27 mouse cellular contexts compared by ENCODE assay signal in the genomic region with DNA sequence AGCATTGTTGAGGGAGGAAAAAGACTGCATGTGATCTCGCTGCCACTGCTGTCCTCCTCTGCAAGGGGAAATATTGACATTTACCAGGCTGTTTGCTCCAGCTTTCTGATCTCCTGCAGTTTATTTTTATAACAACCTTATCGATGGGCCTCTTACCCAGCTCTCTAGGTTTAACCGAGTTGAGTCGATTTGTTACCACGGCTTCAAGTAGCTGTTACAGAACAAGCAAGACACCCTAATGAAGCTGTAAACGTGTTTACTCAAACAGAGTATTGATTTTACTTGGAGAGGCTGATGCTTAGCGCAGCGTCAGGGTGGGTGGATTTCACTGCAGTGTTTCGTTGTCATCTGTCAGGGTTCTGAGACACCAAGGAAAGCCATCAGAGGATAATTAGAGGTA. TPM values are rescaled to one million over a fixed set of nuclear protein-coding genes. Genes with fewer than 3 reads are reported as not detected.
DNase-seq lines count a peak whose midpoint lies in the region; ATAC-seq and TF ChIP-seq lines count a peak whose summit lies in the region.
"Had no signal": no experiment of that assay in that cellular context is flagged by ENCODE, and none has a peak within 500 bp of the region (broad histone marks: within the 10 kb centered on the region; RNA-seq: fewer than 3 reads in every experiment).

No protein-coding gene starts in this region.

- no peaks in the 10 kb centered on the region for H3K36me3 ChIP-seq in forebrain, embryonic 14.5 days (ENCODE audit: control insufficient read depth, insufficient read depth, low read length)
- H3K36me3 ChIP-seq in forebrain, postnatal 0 days (ENCODE audit: insufficient read depth) = no peaks in the 10 kb centered on the region
- H3K36me3 ChIP-seq in heart, embryonic 14.5 days (ENCODE audit: control insufficient read depth, insufficient read depth, low read length) = peaks cover 12% of the 10 kb centered on the region; the same call in 1 of the 2 replicates
- no peaks in the 10 kb centered on the region for H3K36me3 ChIP-seq in embryonic facial prominence, embryonic 14.5 days (ENCODE audit: control insufficient read depth, insufficient read depth, low read length)
- H3K36me3 ChIP-seq in limb, embryonic 12.5 days = no peaks in the 10 kb centered on the region; the same call in 1 of the 2 replicates

- no peak overlapping the region for H3K4me3 ChIP-seq in forebrain, embryonic 14.5 days (ENCODE audit: low read depth, low read length)
- no peak overlapping the region for H3K4me3 ChIP-seq in forebrain, postnatal 0 days (ENCODE audit: low read depth, low read length)
- no peak overlapping the region for H3K4me3 ChIP-seq in heart, embryonic 14.5 days (ENCODE audit: control insufficient read depth in 1 of 2, insufficient read depth in 1 of 2, low read depth in 1 of 2, low read length in 2 of 2)
- no peak overlapping the region for H3K4me3 ChIP-seq in embryonic facial prominence, embryonic 14.5 days (ENCODE audit: low read depth, low read length)
- H3K4me3 ChIP-seq in limb, embryonic 12.5 days (replicated peaks) = no peak overlapping the region
- H3K4me3 ChIP-seq: erythroblast, embryonic 14.5 days; myocyte had no signal

- no peak for TF ChIP-seq CTCF in forebrain, postnatal 0 days (IDR thresholded peaks at IDR 0.05; ENCODE audit: low read depth)

- no peak overlapping the region for H3K4me2 ChIP-seq in forebrain, embryonic 14.5 days (ENCODE audit: low read length)
- no peak overlapping the region for H3K4me2 ChIP-seq in forebrain, postnatal 0 days (ENCODE audit: low read depth)
- peak overlapping the region; percentile 40 for H3K4me2 ChIP-seq in heart, embryonic 14.5 days (ENCODE audit: low read length)
- H3K4me2 ChIP-seq in embryonic facial prominence, embryonic 14.5 days (ENCODE audit: low read depth, low read length) = no peak overlapping the region
- H3K4me2 ChIP-seq in limb, embryonic 12.5 days = no peak overlapping the region
- H3K4me2 ChIP-seq: hindbrain, embryonic 14.5 days had no signal

- H3K27ac ChIP-seq in forebrain, embryonic 14.5 days (ENCODE audit: low read depth, low read length) = no peak overlapping the region
- no peak overlapping the region for H3K27ac ChIP-seq in forebrain, postnatal 0 days (ENCODE audit: low read depth, low read length)
- H3K27ac ChIP-seq in heart, embryonic 14.5 days (replicated peaks in 1 of 2; ENCODE audit: control insufficient read depth in 1 of 2, insufficient read depth in 1 of 2, low read depth in 2 of 2, low read length in 2 of 2) = peak overlapping the region; percentile 67 to 70
- peak overlapping the region; percentile 53; the same call in 1 of the 2 replicates for H3K27ac ChIP-seq in embryonic facial prominence, embryonic 14.5 days (replicated peaks; ENCODE audit: low read depth, low read length)
- H3K27ac ChIP-seq in limb, embryonic 12.5 days = peak overlapping the region; percentile 78
- H3K27ac ChIP-seq: hindbrain, embryonic 14.5 days had no signal

- H3K27me3 ChIP-seq in forebrain, embryonic 14.5 days (replicated peaks; ENCODE audit: control insufficient read depth, insufficient read depth, low read length) = no peaks in the 10 kb centered on the region
- no peaks in the 10 kb centered on the region for H3K27me3 ChIP-seq in forebrain, postnatal 0 days (ENCODE audit: insufficient read depth, low read length)
- H3K27me3 ChIP-seq in heart, embryonic 14.5 days (ENCODE audit: control insufficient read depth, insufficient read depth, low read length) = no peaks in the 10 kb centered on the region
- no peaks in the 10 kb centered on the region for H3K27me3 ChIP-seq in embryonic facial prominence, embryonic 14.5 days (replicated peaks; ENCODE audit: control insufficient read depth, insufficient read depth, low read length)
- no peaks in the 10 kb centered on the region for H3K27me3 ChIP-seq in limb, embryonic 12.5 days

- no peak overlapping the region for H3K9ac ChIP-seq in forebrain, embryonic 14.5 days (ENCODE audit: low read length)
- no peak overlapping the region for H3K9ac ChIP-seq in forebrain, postnatal 0 days
- peak overlapping the region; percentile 38; the same call in 1 of the 2 replicates for H3K9ac ChIP-seq in heart, embryonic 14.5 days (ENCODE audit: low read length)
- no peak overlapping the region for H3K9ac ChIP-seq in embryonic facial prominence, embryonic 14.5 days (ENCODE audit: low read depth, low read length)
- H3K9ac ChIP-seq in limb, embryonic 12.5 days (replicated peaks) = no peak overlapping the region
- H3K9ac ChIP-seq: hindbrain, embryonic 14.5 days had no signal

- H3K9me3 ChIP-seq in forebrain, embryonic 14.5 days (replicated peaks; ENCODE audit: control insufficient read depth, low read length) = no peaks in the 10 kb centered on the region
- H3K9me3 ChIP-seq in forebrain, postnatal 0 days (ENCODE audit: low read length) = no peaks in the 10 kb centered on the region
- no peaks in the 10 kb centered on the region for H3K9me3 ChIP-seq in heart, embryonic 14.5 days (ENCODE audit: control insufficient read depth, low read length)
- no peaks in the 10 kb centered on the region for H3K9me3 ChIP-seq in embryonic facial prominence, embryonic 14.5 days (ENCODE audit: control insufficient read depth, low read length)
- H3K9me3 ChIP-seq in limb, embryonic 12.5 days = no peaks in the 10 kb centered on the region
- H3K9me3 ChIP-seq: G1E had no signal

- no peaks in the 10 kb centered on the region for H3K4me1 ChIP-seq in forebrain, embryonic 14.5 days (ENCODE audit: control insufficient read depth, insufficient read depth, low read length)
- H3K4me1 ChIP-seq in forebrain, postnatal 0 days (ENCODE audit: insufficient read depth) = no peaks in the 10 kb centered on the region
- peaks cover 8 to 36% of the 10 kb centered on the region in 2 experiments for H3K4me1 ChIP-seq in heart, embryonic 14.5 days (ENCODE audit: control insufficient read depth in 2 of 2, insufficient read depth in 2 of 2, low read length in 2 of 2)
- peaks cover 13% of the 10 kb centered on the region for H3K4me1 ChIP-seq in embryonic facial prominence, embryonic 14.5 days (ENCODE audit: control insufficient read depth, insufficient read depth, low read length)
- H3K4me1 ChIP-seq in limb, embryonic 12.5 days (replicated peaks) = peaks cover 24% of the 10 kb centered on the region

- 48% methylated on average over 9 of the region's 9 CpGs for WGBS in forebrain, embryonic 14.5 days
- 38% methylated on average over 9 of the region's 9 CpGs for WGBS in forebrain, postnatal 0 days
- 16% methylated on average over 9 of the region's 9 CpGs for WGBS in heart, embryonic 14.5 days
- 39% methylated on average over 9 of the region's 9 CpGs for WGBS in embryonic facial prominence, embryonic 14.5 days
- WGBS in limb, embryonic 12.5 days = 19% methylated on average over 9 of the region's 9 CpGs

- peak; percentile 20 for DNase-seq in forebrain, embryonic 14.5 days (ENCODE audit: low spot score)
- DNase-seq in forebrain, postnatal 0 days = no peak
- DNase-seq in heart, adult 9 months (ENCODE audit: low spot score in 2 of 2) = no peak
- DNase-seq in embryonic facial prominence, embryonic 14.5 days (ENCODE audit: low spot score) = no peak
- no peak for DNase-seq in urinary bladder, postnatal 25 days (ENCODE audit: low spot score)
- DNase-seq: adrenal gland, postnatal 10 days; cerebellum, adult 11-12 months; cerebellum, postnatal 25 days; kidney, adult 9 months; kidney, postnatal 25 days; layer of hippocampus, adult 9-11 months; liver; lung, adult 18-20 months; lung, postnatal 14 days; midbrain, embryonic 14.5 days; right cerebral cortex, postnatal 14 days; spleen, adult 18-20 months; thymus, adult 2 months had no signal

- ATAC-seq in forebrain, embryonic 14.5 days = no peak
- ATAC-seq in forebrain, postnatal 0 days = no peak
- no peak for ATAC-seq in heart, embryonic 14.5 days (ENCODE audit: insufficient number of reproducible peaks, insufficient read depth, low FRiP score, low read depth)
- ATAC-seq in embryonic facial prominence, embryonic 14.5 days (ENCODE audit: low read depth) = no peak
- ATAC-seq in limb, embryonic 12.5 days (ENCODE audit: insufficient number of reproducible peaks, insufficient read depth, low FRiP score, low TSS enrichment, low read depth) = no peak
- ATAC-seq in megakaryocyte-erythroid progenitor cell, adult 5-6 weeks (replicated peaks; ENCODE audit: low FRiP score, low TSS enrichment, poor library complexity, severe bottlenecking) = no peak
- ATAC-seq: activated CD4-positive, CD25-positive, alpha-beta regulatory T cell, adult 4 months; forebrain, embryonic 16.5 days had no signal

RNA-seq across cellular contexts. Expression of a gene that starts 46.5 kb away (rescaled TPM):
- 28.8 and 34.6 TPM in 2 replicates for polyA plus RNA-seq in forebrain, embryonic 14.5 days (2014; fragmentation: Nextera tagmentation; extraction: Ambion mirVana)
- total RNA-seq in forebrain, postnatal 0 days (2014; rRNA removed) = 29.9 and 35.8 TPM in 2 replicates
- 10.0 and 16.9 TPM in 2 replicates for polyA plus RNA-seq in forebrain, postnatal 0 days (2015; fragmentation: Nextera tagmentation; extraction: Ambion mirVana)
- polyA plus RNA-seq in heart, embryonic 14.5 days (2014; fragmentation: Nextera tagmentation; extraction: Ambion mirVana) = 13.4 and 18.5 TPM in 2 replicates
- 18.0 and 20.9 TPM in 2 replicates for polyA plus RNA-seq in embryonic facial prominence, embryonic 14.5 days (2014; fragmentation: Nextera tagmentation; extraction: Ambion mirVana)
- 30.9 and 31.3 TPM in 2 replicates for polyA plus RNA-seq in limb, embryonic 12.5 days (2016; fragmentation: Nextera tagmentation; extraction: Ambion mirVana)
- total RNA-seq in megakaryocyte-erythroid progenitor cell, adult 5-6 weeks (2014; fragmentation: Nextera tagmentation) = 16.9 and 17.5 TPM in 2 replicates
- total RNA-seq in megakaryocyte-erythroid progenitor cell, adult 5-6 weeks (2017) = 5.1 and 9.1 TPM in 2 replicates

Comparison
In these comparisons a context has a peak if more than half of its experiments do, and no peak if none do; other contexts are left out.
1. H3K27ac ChIP-seq: peak in heart, embryonic 14.5 days (2 of 2), embryonic facial prominence, embryonic 14.5 days (single experiment) and limb, embryonic 12.5 days (single experiment); none in forebrain, embryonic 14.5 days (single experiment) and forebrain, postnatal 0 days (single experiment).